Mouse (Mus musculus) lung, adult 2 months (tissue): ENCODE data around the gene Fkbp15.

ENCODE experiments used
- CTCF ChIP-seq: fragments of 200-500 bp; IDR thresholded peaks from 2 replicates; pipeline ENCODE4 v1.5.1; 2011; ENCODE audit warnings: mild to moderate bottlenecking, low read length, control low read depth; ENCODE audit not compliant: insufficient read depth
- POLR2A ChIP-seq: fragments of 200-500 bp; IDR thresholded peaks from 2 replicates; pipeline ENCODE4 v1.6.1; 2011; ENCODE audit warnings: low read depth, mild to moderate bottlenecking, control low read depth, low read length, borderline replicate concordance; ENCODE audit errors: extremely low read depth

- no peak for TF ChIP-seq POLR2A
- no peak for TF ChIP-seq CTCF
Measured at GRCm38 (mm10) chr4:62383207-62383606, 22.9 kb upstream of the Fkbp15 start.
